Mouse (Mus musculus) testis, adult 2 months (tissue): ENCODE results near the gene Svs1.

ENCODE experiments used
- CTCF ChIP-seq: fragments of 200-500 bp; IDR thresholded peaks from 2 replicates; pipeline ENCODE4 v1.5.1; 2012; ENCODE audit warnings: low read depth, mild to moderate bottlenecking, inconsistent platforms, low read length, moderate library complexity; ENCODE audit not compliant: control insufficient read depth, insufficient read depth, insufficient replicate concordance
- POLR2A ChIP-seq: fragments of 200-500 bp; IDR thresholded peaks from 2 replicates; pipeline ENCODE4 v1.6.1; 2012; ENCODE audit warnings: low read depth, mild to moderate bottlenecking, inconsistent platforms, low read length, moderate library complexity; ENCODE audit not compliant: control insufficient read depth

DNA sequence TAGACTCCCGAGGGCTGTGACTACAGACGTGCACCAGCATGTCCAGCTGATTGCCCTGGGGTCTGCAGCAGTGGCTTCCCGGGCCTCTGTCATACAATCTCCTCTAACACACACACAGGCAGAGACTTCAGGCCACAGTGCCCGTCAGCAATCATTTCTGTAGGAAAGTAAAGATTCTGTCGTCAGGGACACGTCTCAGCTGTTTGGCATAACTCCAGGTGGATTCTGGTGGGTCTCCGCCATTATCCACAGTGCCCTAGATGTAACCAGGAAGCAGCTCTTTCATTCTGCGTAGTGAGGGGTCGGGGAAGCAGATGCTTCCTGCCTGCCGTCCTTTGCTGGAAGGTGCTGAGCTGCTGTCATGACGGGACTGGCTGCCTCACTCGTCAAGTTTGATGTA lies 30.5 kb downstream of the Svs1 start:
- no peak for TF ChIP-seq CTCF
- no peak for TF ChIP-seq POLR2A
